Mouse (Mus musculus) cerebellum, postnatal 10 days (tissue): ENCODE results near the gene Rnf220.

Experiments
- DNase-seq, 2 experiments: peaks; one replicate each; pipeline ENCODE4 v3.0.0; 2021; ENCODE audit warnings: mixed read lengths in 2 of 2

The Rnf220 gene

DNA sequence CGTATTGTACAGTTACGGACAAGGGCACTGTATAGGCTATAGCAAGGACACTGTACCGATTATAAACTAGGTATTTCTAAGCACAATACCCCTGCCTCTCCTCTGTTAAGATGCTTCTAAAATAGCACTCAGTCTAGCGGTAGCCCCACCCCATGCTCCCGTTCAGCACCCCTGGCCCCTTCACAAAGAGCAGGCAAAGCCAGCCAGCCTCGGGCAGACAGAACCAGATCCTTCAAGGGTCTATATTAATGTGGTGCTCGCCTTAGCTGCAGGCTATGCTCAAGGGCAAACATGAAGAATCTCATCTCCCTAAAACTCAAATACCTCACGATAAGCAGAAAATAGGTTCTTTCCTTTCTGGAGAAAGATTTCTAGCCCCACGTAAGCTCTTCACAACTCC is 67.2 kb downstream of the Rnf220 start:
- DNase-seq: no peak

DNA sequence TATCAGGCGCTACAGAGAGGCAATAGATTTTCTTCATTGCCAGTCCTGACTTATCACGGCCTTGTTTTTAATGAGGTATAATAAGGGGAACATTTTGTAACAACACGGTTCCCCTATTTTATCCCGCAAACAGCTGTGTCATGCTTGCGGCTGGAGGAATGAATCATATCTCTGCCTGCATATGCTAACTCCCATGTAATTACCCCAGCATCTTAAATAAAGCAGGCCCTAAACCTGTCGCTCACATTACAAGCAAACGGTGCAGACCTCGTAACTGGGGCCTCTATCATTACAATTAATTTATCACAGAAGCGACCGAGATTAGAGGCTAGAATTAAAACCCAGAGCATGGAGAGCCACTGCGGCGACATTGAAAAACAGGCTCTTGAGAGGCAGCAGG is 69.3 kb downstream of the Rnf220 start:
- no peak for DNase-seq

DNA sequence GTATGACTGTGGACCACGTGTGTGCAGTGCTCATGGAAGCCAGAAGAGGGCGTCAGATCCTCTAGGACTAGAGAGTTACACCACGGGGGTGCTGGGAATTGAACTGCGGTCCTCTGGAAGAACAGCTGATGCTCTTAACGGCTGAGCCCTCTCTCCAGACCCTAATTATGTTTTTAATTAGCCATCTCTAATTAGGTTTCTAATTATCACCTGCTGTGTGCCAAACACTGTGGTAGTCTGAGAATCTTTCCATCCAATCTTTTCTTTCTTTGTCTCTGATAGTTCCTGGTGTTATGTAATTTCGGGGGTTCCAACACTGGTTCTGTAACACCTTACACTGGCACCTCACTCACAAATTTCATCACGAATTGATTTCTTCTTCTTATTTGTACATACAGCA is 75.8 kb downstream of the Rnf220 start:
- DNase-seq: peak; percentile 25 to 32

DNA sequence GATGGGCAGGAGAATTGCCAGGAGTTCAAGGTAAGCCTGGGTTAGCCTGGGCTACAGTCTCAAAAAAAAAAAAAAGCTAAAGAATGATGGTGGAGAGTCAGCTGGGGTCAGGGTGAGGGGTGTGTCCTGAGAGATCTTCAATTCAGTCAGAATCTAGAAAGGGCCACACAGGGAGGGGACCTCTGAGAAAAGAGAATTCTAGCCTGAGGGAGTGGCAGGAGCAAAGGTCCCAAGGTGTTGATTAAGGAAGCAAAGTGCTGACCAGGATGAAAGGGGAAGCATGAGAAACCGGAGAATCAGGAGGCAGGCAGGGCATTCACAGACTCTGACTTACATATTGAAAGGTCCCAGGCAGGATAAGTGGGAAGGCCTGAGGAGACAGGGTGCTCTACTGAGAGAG is 80.0 kb downstream of the Rnf220 start:
- no peak for DNase-seq

DNA sequence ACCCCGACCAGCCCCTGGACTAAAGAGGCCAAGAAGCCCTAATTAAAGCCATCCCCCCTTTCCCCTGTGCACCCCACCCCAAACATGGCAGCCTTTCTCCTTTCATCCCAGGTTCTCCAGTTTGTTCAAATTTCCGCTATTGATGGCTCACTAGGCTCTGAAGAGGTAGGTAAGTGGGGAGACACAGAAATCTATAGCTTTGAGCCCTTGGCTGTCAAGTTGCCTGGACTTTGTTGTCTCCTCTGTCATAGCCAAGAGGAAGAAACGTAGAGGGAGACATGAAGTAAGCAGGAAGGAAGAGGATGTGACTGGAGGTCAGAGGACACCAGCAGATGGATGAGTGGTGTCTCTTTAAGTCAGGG is 86.8 kb downstream of the Rnf220 start:
- no peak for DNase-seq

DNA sequence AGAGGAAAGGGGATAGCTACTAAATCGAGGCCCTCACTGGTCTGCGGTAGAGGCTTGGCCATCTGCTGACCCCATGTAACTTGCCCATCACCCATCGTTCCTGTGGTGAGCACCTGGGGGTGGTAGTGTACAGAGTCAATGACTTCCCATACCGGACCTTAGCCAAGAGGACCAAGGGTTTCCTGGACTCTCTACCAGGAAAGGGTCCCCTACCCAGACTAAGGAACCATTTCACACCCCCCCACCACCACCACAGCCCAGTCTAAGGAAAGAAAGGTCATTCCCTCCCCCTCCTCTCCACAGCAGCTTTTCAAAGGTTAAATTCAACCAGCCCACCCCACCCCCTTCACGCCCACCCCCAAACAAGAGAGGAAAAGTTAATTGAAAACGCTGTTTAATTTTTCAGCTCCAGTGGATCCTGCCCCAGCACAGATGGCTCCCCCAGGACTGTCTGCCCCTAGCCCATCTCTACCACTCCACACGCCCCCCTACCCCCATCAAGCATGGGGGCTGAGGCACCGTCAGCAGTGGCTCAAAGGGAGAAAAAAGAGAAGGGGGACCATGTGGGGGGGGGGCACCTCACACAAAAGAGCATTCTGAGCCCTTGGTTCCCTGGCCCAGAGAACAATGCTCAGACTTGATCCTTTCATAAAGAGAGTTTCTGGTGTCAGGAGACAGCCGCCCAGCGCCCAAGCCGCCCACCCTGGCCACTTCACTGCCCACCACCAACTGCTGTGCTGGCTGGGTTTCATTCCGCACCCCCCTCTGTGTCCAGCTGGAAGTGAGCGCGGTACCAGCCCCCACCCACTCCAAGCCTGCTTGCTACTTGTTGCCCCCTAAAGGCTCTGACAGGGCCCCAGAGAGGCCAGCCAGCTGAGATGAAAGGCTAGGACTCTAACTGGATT is 87.5 kb downstream of the Rnf220 start:
- DNase-seq: peak; percentile 30 to 40

DNA sequence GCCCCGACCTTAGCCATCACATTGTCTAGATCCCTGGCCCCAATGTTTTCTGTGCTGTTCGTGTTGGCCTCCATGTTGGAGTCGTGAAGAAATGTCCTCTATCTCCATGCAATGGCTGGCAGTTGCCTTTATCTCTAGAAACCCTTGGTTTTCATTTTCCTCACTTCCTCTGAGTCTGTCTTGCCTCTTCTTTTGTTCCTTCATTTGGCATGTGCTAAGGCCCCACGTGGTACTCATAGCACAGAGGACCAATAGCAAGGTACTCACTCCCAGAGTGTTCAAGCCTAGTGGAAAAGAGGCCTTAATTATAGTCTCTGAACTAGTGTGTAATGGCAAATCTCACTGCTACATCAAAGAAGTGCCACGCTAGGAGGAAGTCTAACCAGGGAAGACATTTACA is 88.9 kb downstream of the Rnf220 start:
- DNase-seq: no peak

DNA sequence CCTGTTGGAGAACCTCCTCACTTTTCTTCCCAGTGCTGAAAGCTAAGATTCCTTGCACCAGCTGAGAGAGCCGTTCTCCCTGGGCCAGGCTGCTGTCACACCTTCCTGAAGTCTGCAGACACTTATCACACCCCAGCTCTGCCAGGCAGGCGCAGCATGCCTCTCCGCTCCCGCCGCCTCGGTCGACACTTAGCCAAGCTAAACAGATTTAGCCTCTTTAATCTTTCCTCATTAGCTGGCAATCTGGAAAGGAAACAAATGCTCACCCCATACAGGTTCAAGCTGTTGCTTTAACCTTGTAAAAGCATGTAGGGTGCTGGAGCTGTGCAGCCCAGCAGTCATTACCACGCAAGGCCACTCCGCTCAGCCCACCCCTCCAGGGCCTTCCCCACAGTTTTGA is 90.9 kb downstream of the Rnf220 start:
- DNase-seq: peak; percentile 79 to 86

DNA sequence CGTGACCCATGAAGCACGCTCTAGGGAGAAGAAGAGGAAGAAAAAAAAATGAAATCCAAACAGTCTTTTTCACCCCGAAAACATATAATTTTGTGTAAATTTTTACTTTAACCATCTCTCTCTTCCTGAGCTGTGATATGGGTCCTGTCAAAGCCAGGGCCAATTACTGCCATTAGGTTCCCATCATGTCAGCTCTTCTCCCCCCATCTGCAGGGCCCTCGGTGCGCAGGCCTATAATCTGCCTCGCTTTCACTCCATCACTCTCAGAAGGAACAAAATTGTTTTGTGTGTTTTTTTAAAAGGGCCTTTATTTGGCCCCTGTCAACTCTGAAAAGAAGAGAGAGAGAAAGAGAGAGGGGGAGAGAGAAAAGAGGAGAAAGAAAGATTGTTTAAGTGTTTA is 91.6 kb downstream of the Rnf220 start:
- no peak for DNase-seq

DNA sequence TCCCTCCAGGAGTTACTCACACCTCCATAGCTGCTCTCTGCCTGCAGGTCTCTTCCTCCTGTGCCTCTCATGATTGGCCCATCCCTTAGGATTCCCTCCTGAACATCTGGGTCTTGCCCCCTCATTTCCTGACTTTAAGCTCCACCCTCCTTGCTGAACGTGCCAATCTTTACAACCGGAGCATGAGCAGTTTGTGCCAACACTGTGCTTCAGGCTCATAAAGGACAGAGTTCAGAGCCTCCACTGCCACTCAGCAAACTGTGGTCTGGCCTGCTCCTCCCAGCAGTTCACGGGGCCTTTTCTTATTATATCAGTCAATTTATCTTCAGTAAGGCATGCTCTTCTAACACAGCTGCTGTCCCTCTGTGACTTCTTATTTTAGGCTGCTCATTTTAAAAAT is 93.4 kb downstream of the Rnf220 start:
- no peak for DNase-seq

DNA sequence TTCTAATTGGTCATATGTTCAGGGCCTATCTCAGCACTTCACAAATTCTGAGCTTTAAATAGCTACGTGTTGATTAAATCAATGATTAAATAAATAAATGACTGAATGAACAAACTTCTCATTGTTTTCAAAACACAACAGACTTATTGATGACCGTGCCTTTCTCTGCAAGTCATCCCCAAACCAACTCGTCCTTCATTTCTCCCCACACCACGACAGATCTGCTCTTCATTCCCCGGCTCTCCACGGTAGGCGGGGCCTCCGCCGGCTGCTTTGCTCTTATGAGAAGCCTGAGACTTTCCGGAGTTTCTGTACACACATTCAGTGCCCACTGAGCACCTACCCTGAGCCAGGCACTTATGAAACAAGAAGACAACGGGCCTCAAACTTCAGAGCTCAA is 99.7 kb downstream of the Rnf220 start:
- DNase-seq: no peak

DNA sequence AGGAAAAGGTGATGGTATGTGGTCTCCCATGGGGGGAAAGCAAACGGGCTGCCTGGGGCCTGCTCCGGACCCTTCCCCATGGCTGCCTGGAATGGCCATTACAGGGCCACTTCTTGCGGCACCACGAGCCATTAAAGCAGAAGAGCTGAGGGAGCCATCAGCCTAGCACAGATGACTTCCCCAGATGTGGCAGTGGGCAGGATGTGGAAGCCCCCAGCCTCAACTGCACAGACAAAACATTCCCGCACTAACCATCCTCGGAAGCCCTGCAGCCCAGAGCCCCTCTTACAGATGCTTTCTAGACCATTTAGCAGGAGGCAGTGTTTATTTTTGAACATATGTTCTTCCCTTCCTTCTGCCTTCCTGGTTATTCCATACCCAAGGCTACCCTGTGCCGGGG is 103.8 kb downstream of the Rnf220 start:
- no peak for DNase-seq

DNA sequence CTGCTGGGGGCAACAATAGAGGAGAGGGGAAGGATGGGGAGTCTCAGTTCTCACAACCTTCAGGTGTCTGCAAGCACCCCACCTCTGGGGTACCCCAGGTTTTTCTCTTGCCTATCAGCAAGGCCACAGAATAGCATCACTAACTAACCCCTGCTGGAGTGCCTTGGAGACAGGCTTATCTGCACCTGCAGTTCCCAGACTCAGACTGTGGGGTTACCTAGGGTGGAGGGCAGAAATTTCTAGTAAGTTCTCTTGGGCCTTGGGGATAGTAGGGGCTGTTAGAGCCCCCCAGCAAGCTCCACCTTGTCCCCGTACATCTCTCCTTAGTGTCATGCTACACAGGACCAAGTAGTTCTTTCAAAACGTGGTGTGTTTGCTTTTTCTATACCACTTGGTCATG is 104.5 kb downstream of the Rnf220 start:
- DNase-seq: no peak

DNA sequence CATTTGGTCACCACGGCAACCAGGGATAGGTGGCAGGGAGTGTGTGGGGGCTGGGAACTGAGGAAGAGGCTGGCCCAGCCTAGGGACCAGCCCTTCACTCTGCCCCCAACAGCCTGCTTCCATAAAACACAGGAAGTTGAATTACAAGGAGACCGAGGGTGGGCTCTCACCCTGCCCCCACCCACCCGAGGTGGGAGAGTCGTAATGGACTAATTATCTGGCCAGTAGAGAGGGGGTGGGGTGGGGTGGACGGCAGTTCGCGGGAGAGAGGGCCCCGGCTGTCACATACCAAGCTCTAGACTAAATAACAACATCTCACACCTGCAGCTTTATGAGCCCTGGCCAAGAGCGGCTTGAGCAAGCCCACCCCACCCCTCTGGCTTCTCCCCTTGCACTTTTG is 104.9 kb downstream of the Rnf220 start:
- no peak for DNase-seq

DNA sequence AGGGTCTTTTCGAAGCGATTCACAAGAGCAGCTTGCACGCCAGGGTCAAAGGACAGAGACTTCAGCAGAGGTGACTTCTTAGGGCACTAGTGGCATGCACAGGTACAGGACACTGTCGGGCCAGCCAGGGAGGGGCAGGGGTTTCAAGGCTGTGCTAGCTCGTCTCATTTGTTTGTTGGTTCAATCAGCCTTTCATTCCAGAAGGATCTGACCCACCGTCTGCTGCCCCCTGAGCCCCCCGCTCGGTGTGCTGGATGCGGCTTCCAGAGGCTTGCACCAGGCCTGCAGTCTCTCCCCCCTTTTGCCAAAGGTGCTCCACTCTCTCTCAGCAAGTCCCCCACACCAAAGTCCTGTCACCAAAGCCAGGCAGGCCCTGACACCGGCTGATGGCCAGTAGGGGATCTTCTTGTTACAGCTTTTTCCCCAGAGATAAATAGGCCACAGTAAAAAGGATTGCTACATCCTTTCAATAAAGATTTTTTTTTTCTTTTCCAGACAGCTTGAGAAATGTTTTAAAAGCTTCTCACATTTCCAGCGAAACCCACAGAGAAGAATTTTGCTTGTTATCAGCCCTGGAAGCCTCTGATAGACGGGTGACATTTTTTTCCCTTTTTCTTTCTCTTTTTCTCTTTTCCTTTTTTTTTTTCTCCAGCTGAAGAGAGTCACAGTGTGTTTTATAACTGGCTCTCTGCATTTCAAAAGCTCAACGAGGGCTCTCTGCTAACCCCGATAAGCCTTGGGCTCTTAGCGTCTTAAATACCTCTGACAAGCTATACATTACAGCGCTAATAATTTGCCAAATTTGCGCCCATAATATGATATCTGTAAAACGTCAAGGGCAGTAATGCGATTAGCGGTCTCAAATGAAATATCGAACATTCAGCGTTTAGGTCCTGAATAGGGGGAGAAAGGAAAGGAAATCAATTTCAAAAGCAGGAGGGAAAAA is 105.7 kb downstream of the Rnf220 start:
- no peak for DNase-seq

DNA sequence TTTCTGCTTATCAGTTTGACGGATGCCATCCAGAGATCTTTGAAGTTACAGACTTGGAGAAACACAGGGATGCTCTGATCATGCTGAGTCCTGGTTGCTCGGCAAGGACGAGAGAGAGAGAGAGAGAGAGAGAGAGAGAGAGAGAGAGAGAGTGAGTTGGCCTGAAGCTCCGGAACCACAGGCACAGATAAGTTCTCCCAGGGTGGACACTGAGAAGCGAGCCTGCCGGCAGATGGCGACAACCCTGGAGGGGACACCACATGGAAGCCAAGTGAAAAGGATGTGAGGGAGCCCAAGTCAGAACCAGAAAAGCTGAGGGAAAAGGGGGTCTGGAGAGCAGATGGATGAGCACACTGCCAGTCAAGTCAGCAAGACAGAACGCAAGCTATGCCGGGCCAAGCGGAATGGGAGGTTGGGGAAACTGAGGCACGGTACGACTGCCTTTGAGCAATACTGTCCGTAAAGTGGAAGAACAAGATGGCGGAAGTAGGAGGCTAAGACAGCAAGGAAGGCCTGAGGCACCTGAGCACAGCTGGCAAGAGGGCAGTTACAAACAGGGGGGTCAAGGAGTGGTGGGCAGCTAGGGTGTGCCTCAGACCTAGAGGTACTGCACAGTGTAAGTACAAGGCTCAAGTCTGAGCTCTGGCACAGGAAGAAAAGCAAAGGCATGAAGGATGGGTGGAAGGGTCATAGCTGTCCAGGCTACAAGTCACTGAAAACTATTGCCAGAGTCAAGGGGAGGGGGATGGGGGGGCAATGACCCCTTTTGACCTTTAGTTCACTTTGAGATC is 107.4 kb downstream of the Rnf220 start:
- peak; percentile 45 to 59 for DNase-seq

DNA sequence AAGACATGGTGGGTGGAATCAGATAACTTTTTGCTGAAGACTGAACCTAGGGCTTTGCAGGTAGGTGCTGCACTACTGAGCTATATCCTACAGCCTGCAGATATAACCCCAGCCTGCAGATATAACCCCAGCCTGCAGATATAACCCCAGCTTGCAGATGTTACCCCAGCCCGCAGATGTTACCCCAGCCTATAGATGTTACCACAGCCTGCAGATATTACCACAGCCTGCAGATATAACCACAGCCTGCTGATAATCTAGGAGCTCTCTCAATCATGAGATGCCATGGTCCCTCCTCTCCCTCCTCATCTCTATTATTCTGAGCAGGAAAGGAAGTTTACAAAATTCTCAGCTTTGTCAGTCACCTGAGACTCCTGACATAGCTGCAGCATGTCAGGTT is 111.6 kb downstream of the Rnf220 start:
- no peak for DNase-seq

DNA sequence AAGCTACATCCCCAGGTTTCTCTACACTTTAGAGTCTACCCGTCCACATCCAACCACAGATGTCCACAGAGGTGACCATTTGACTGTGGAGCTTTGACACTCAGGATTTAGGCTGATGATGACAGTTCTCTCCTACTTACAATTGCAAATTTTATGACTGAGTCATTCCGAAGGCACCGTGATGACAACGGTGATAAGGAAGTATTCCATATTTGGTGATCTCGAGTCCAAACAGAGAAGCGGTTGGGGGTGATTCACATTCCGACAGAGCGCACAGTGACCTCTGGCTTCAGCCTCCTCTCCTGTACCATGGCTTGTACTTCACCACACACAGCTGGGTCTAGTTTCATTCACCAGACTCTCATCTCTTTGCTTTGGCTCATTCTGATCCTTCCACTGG is 115.0 kb downstream of the Rnf220 start:
- no peak for DNase-seq

DNA sequence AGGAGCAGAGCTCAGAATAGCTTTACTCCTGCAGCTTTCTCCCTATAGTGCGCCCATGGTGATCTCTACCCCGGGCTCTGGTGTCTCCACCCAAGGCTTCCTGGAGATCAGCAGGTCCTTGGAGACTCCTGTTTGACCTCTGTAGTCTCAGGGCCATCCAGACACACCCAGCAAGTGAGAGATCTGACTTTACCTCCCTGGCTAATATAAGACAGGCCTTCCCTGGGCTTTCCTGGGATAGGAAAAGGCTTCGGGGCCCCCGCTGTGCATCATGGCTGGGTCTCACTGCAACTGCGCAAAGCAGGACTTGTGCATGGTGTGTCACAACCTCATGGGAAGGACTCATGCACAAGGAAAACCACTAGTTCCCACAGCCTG is 116.3 kb downstream of the Rnf220 start:
- no peak for DNase-seq

DNA sequence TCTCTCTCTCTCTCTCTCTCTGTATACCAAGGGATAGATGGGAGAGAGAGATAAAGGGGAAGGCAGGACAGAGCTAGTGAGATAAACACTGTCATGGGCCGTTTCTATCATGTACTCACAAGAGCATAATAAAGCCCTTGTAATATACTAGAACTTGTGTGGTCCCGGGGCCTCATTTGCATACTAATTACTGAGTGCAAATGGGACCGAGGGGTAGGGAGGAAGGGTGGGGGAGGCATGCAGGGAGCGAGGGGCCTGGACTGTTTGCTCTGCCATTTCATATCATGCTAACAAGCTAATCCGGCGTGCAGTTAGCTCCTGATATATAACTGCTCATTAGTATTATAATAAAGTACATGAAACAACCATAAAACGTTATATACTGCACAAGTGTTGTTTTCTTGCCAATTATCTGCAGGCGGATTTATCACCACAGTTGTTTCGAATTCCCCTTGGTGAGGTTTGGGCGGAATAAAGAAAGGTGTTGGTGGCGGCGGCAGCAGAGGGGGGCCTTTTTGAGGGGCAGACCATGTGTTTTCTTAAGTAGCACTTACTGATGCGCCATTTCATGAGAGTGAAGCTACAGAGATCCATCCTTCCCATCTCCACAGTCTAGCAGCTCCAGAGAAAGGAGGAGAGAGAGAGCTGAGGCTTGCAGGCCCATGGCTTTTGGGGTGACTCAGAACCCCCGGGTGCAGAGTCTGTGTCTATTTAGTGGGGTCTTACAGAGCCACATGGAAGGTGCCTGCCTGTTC is 116.9 kb downstream of the Rnf220 start:
- peak in 1 of 2 experiments; percentile 38 for DNase-seq

DNA sequence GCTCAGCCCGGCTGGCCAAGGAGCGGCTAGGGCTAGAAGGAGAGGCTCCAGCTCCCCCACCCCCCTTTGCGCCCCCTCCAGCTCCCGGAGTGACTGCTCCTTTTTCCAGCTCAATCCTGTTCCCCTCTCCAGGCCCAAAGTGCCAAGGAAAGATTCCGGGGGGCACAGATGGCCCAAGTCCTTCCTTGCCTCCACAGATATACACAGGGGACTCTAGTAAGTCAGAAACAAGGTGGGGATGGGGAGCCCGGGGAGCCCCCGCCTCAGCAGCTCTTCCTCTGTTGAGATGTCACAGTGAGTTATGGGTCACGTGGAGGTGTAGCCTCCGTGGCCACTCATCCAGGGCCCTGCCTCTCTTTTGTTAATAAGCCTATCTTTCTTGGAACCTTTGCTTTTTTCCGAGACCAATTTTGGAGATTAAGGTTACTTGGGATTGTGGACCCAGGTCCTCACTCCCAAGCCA is 122.7 kb downstream of the Rnf220 start:
- no peak for DNase-seq
